Mouse (Mus musculus) liver, postnatal 0 days (tissue): ENCODE data around the gene Sds.

Experiments
- CTCF ChIP-seq: sonication (generic); IDR thresholded peaks from 2 replicates; pipeline ENCODE4 v1.5.1; 2016; ENCODE audit warnings: antibody characterized with exemption, low read depth
- EP300 ChIP-seq: IDR thresholded peaks from 2 replicates; pipeline ENCODE4 v1.6.1; 2016; ENCODE audit warnings: antibody characterized with exemption, low read depth, mild to moderate bottlenecking

DNA sequence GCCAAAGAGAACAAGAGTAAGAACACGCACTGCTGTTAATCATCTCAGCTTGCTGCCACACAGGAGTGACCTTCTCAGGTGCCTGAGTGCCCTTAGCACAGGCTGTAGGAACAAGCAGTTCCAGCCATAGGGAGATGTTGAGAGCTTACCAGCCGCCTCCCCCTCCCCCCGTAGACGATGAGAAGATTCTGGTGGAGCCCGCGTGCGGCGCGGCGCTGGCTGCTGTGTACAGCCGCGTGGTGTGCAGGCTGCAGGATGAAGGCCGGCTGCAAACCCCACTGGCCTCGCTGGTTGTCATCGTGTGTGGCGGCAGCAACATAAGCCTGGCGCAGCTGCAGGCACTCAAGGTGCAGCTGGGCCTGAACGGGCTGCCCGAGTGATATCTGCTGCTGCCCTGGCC, 7.1 kb downstream of the Sds start:
- TF ChIP-seq CTCF (no peak), EP300 (no peak)
